Mouse (Mus musculus) liver, adult 2 months (tissue): ENCODE measurements at regions not wholly inside any gene's neighbourhood (a gene's known extent, or its start where the extent isn't known, plus 50 kb on each side); places are given as distances from the start of the nearest gene placed in this dataset.

ENCODE experiments used
- CTCF ChIP-seq: fragments of 200-500 bp; IDR thresholded peaks from 2 replicates; pipeline ENCODE4 v1.5.1; 2011; ENCODE audit warnings: low read depth, low read length, control low read depth
- POLR2A ChIP-seq: fragments of 200-500 bp; IDR thresholded peaks from 2 replicates; pipeline ENCODE4 v1.6.1; 2011; ENCODE audit warnings: low read length, control low read depth; ENCODE audit not compliant: insufficient read depth; ENCODE audit errors: extremely low read depth

DNA sequence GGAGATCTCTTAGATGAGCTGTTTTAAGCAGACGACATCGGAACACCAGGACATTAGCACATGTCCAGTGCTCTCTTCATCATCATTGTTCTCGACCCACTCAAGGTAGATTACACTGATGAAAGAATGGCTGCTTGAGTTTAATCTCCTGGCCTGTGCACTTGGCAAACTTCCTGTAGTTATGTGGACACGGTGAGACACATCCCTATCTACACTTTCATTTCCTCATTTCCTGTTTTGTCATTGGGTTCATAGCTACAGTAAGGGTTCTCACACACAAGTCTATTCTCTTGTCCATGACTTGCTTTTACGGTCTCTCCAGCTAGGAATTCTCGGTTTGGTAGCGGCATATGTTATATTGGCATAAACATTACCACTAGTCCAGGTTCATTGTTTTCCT, 190.5 kb downstream of the Pdgfra start:
- TF ChIP-seq POLR2A, result no peak
- TF ChIP-seq CTCF, result no peak
